Mouse (Mus musculus) erythroid progenitor cell, adult 5-6 weeks (primary cell): Measurements from ENCODE around the gene Atxn1. TPM values are rescaled to one million over a fixed set of nuclear protein-coding genes. Genes with fewer than 3 reads are reported as not detected.

Experiments
- ATAC-seq: replicated peaks from 2 replicates; pipeline ENCODE4 v1.8.0; 2016; ENCODE audit warnings: moderate number of reproducible peaks, mild to moderate bottlenecking, moderate TSS enrichment, inconsistent platforms; ENCODE audit not compliant: poor library complexity, low FRiP score, severe bottlenecking
- total RNA-seq, 2 experiments: library from RNA; stranded (forward) in 1 of 2; stranded (reverse) in 1 of 2; fragments of 150-400 nt in 1 of 2; fragments of 186-747, 209-891 nt in 1 of 2; gene quantifications; 2 replicates each; pipeline versions ENCODE4 v1.2.3 to v1.2.4; 2015 to 2017; ENCODE audit warnings: low replicate concordance in 2 of 2

Atxn1 gene
- total RNA-seq, 2 experiments from 2014 or later: 7.2 to 30.2 TPM

DNA sequence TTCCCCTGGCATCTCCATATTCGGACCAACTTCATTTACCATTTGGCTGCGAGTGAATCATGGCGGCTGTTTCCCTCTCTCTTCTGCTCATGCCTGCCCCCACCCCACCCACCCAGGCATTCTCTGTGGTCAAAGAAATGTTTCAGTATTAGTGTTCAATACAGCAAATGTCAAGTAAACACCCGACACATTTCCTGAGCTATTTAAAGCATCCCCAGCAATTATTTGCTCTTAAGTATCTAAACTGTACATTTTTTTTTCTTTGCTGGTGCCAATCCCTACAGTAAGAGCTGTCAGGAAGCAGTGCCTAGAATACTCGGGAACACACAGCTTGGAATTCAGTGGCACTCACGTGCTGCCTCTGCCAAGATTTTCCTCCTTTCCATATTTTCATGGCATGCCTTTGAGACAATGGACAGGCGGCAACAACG, 32.3 kb downstream of the Atxn1 start:
- no peak for ATAC-seq

DNA sequence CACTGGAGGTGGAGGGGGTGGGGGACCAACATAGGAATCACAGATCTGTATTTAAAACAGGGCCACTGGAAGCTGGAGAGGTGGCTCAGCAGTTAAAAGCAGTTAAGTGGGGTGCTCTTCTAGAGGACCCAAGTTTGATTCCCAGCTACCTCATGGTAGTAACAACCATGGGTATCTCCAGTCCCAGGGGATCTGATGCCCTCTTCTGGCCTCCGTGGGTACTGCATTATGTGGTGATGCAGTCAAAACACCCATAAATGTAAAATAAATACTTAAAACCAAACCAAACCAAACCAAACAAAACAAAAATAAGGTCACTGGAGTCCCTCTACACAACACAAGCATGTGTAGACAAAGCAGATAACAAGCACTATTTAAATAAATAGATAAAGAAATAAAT, 32.9 kb downstream of the Atxn1 start:
- ATAC-seq: no peak

DNA sequence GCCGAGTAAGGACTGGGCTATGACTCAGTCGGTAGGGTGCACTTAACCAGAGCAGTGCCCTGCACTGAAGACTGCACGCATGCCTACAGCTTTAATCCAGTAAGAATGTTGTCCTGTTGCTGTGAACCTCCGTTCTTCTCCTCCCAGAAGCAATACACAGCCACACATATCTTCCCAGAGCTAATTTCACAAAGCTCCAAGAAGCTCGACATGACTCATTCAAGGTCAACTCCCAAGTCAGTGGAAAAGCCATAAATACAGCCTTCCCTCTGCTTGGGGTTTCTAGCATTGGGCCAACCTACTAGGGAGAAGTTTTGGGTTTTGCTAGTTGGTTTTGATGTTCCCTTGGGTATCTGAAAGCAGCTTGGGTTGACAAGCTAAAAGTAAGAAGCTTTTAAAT, 33.6 kb downstream of the Atxn1 start:
- no peak for ATAC-seq

DNA sequence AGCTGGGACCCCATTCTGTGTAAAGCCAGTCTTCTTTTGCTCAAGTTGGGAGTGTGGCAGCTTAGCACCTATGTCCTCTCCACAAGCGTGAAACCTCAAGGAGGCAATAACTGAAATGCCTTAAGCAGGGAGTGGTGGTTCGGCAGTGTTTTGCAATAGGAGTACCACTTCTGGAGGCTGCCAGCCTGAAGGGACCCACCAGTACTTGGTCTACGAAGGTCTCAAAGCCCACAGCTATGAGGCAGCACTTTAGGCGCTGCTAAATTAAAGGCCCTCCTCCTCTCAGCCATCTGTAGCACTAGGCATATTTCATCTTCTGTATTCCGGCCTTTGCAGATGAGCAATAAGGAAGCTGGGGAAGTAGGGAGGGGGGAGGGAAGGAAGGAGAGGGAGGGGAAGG, 35.1 kb downstream of the Atxn1 start:
- ATAC-seq: no peak

- ATAC-seq: 0 out of 2 replicates have a peak, but pooled peaks have one; percentile 46
Measured at GRCm38 (mm10) chr13:45925294-45925693, 39.5 kb downstream of the Atxn1 start.

DNA sequence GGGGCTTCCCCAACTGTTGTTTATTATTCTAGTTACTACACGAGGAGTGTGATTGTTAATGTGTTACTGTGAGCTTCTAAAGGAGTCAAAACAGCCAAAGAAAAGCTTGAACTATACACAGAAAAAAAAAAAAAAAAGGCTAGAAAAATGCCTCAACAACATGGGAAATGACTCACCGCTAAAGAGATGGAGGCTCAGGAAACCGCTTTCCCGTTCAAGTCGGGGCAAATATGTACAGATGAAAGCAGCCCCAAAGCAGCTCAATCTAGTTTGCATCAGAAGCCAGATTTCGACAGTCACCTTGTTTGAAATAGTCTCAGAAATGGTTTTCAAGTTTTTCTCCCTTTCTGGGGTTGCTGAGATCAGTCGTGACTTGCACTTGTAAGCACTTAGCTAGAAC, 40.3 kb downstream of the Atxn1 start:
- no peak for ATAC-seq

GRCm38 (mm10) chr13:45923086-45923485, 41.7 kb downstream of the Atxn1 start:
- ATAC-seq: no peak

GRCm38 (mm10) chr13:45922467-45922866, 42.3 kb downstream of the Atxn1 start:
- no peak for ATAC-seq

GRCm38 (mm10) chr13:45918956-45919711, 45.7 kb downstream of the Atxn1 start:
- no peak for ATAC-seq

- no peak for ATAC-seq
Measured at GRCm38 (mm10) chr13:45918006-45918380, 46.8 kb downstream of the Atxn1 start.

DNA sequence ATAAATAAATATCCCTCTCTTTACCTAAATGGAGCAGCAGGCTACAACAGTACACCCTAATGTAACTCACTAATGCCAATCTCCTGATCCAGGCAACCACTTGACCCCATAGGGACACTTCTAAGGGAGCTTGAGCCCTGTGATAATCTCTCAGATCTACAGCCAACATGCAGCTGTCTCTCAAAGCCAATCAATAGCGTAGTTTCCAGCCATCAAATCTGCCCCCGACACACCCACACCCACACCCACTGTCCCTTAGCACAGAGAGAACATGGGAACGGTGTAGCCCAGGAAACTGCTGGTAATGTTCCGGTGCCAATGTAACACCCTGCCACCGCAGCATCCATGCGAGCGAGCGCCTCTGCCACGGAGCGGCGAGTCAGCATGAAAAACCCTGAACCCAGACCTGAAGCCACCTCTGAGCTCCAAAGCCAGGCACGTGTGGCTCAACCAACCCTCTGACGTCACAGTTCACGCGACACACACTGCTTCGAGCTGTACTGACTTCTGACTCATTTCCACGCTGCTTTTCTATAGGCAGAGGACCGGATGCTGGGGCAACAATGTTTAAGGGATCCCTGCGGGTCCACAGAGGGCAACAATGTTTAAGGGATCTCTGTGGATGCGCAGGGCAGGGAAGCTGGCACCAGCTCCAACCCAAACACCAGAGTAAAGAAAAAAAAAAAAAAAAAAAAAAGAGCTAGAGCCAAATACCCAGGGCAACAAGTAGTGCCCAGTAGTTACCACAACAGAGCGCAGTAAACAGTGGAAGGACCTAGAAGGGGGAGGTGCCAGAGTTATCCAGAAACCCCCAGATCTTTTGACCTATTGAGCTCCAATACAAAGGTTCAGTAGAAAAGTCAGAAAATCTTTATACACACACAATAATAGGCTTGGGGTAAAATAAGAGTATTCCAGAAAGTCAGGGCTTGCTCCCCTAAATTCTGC, 47.5 kb downstream of the Atxn1 start:
- no peak for ATAC-seq

DNA sequence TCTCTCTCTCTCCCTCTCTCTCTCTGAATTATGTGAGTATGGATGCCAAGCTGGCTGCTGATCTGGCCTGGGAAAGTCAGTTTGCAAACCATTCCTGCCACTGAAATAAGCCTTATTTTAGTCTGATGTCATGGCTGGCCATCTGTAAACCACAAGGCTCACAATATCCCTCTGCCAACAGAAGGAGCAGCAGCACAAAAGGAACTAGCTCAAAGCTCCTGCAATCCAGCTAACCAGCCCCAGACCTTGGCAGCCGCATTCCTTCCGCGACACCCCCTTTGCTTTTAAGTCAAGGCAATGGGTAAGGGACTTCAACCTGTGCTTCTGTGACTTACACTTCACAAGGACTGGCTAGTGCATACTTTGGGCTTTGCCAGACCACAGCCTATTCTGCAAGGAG, 48.9 kb downstream of the Atxn1 start:
- ATAC-seq: no peak

DNA sequence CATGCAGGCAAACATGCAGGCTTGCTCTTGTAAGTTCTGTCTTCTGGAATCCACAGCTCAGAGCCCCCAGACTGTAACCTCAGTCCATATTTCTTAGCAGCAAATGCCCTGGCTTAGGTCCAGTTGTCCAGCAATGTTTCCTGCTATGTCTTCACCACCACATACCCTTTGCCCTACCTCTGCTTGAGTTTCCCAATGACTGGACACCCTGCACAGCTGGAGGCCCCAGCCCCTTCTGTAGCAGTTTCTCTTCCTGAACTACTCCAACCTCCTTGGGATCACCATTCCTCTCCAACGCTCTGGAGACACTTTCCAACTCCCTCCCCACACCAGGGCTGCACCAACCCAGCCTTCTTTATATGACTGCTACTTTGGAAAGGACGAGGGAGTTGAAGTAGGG, 49.8 kb downstream of the Atxn1 start:
- no peak for ATAC-seq

DNA sequence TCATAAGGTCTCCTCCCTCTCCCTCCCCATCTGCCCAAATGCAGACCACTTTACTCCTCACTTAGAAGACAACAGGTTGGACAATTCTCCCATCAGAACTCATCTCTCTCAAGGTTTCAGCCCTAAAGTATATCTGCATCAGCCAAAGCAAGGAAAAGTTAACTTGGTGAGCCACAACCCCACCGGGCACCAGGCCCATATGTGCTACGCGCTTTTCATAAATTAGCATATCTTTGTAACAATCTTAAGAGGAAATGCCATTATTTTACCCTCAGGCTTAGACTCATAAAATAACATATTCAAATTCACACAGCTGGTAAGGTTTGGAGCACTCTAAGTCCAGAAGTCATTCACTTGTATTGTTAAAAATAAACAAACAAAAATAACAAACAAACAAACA, 50.7 kb downstream of the Atxn1 start:
- no peak for ATAC-seq

DNA sequence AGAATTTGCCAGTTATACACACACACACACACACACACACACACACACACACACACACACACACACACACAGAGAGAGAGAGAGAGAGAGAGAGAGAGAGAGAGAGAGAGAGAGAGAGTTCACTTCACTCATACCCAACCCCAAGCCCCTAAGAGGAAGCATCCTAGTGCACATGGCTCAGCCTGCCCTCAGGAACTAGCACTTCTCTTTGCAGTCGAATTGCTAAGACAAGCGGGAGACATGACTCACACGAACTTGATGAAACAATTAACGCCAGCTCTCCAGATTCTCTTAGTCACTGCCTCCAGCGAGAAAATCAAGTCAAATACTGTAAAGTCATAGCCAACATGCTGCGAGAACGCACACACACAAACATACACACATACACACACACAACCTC, 53.0 kb downstream of the Atxn1 start:
- ATAC-seq: no peak

DNA sequence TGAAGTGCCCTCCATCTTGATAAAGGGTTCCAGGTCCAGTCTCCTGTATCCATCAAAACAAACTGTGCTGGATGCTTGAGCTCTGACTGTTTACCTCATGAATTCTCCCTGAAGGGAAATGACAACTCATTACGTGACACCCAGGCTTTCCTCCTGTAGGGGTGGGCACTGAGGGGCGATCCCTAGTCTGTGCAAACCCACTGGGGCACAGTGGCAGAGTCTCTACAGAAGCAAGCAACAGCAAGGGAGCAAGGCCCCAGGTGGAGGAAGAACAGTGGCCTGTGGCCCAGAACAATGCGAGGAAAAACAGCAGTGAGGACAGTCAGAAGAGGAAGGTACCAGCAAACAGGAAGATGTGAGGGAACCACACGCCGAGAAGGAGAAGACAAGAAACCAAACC, 53.7 kb downstream of the Atxn1 start:
- ATAC-seq: no peak

GRCm38 (mm10) chr13:45910348-45910747, 54.5 kb downstream of the Atxn1 start:
- ATAC-seq: no peak

DNA sequence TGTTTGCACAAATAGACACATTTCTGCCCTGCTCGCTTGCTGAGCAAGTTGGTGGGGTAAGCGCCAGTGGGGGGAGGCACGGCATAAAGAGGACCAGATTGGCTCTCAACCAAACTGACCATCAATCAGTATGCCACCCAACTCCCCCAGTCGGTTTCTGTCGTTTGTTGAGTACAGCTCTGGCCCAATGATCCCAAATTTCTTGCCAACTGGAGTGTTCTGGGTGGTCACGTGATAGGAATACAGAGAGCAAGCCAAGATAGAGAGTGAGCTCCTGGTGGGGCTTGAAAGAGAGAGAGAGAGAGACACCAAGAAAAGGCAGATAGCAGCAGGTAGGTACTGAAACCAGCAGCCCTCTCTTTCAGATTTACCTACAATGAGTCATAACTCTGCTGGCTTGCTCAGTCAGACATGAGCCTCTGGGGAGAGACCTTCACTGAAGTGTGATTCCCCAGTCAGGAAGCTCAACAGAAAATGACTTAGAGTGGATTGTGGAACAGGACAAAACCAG, 57.6 kb downstream of the Atxn1 start:
- no peak for ATAC-seq

DNA sequence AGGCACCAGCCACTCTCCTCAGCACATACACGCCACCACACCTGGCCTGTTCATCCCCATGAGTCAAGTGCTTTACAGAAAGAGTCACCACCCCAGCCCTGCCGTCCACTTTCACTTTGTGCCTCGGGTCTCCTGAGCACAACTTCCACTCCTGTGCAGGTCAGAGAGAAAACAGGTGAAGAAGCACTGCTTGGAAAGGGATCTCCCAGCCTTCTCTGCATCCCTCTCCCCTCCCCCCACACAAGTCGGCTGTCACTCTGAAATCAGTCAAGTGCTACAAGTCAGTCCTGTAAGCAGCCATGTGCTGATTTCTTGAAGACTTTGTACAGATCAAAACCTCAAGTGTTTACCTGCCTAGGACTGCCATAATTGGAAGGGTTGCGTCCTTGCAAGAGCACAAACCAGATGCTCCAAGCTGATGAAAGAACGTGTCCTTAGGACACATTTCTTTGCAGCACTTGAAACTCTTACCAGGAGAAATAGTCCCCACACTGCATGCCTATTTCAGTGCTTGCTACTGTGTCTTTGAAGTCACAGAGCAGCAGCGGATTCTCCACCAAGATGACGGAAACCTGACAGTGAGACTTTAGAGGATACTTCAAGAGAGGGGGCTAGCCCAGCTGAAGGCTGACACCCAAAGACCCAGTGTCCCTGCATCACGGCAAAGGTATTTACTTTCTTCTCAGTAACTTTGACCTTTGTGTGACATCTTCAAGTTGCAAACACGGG, 58.2 kb downstream of the Atxn1 start:
- 0 out of 2 replicates have a peak, but pooled peaks have one; percentile 30 for ATAC-seq

DNA sequence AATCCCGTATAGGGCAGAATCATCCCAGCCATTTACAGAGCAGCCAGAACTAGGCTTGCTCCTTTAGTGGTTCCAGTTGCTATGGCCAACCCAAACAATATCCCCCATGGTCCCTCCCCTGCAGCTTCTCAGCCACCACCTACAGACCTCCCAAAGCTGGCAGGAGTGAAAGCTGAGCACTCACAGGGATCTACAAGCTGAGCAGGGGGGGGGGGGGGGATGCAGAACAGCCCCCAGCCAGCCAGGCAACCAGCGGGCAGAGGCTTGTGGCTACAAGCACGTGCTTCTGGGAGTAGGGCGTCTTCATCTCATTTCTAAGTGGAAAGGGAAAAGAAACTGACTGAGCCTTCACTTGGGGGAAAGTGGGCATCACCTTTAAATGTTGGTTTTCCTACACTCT, 59.9 kb downstream of the Atxn1 start:
- ATAC-seq: no peak
